Mouse (Mus musculus) embryonic facial prominence, embryonic 13.5 days (tissue): Measurements from ENCODE around the gene Plppr1. TPM values are rescaled to one million over a fixed set of nuclear protein-coding genes. Genes with fewer than 3 reads are reported as not detected.

Source experiments
- ATAC-seq: fragments of 200-750 bp; cut with Nextera tagmentation; 2 replicates; pipeline ENCODE4 v1.8.0; 2017; ENCODE audit warnings: low read depth; ENCODE audit not compliant: insufficient number of reproducible peaks, insufficient read depth, low FRiP score, low TSS enrichment
- H3K27ac ChIP-seq: fragments of 300-500 bp; sonication (generic); 2 replicates; pipeline ENCODE4 v1.5.1; 2015; ENCODE audit warnings: moderate library complexity, mild to moderate bottlenecking, inconsistent platforms
- H3K27me3 ChIP-seq: fragments of 300-500 bp; sonication (generic); 2 replicates; pipeline ENCODE4 v1.6.1; 2015; ENCODE audit warnings: mild to moderate bottlenecking, inconsistent platforms
- H3K36me3 ChIP-seq: fragments of 300-500 bp; sonication (generic); 2 replicates; pipeline ENCODE4 v1.6.1; 2015; ENCODE audit warnings: mild to moderate bottlenecking, inconsistent platforms
- H3K4me1 ChIP-seq: fragments of 300-500 bp; sonication (generic); 2 replicates; pipeline ENCODE4 v1.6.1; 2015; ENCODE audit warnings: inconsistent platforms
- H3K4me2 ChIP-seq: fragments of 300-500 bp; sonication (generic); 2 replicates; pipeline ENCODE4 v1.6.1; 2015; ENCODE audit warnings: moderate library complexity, mild to moderate bottlenecking, inconsistent platforms
- H3K4me3 ChIP-seq: fragments of 300-500 bp; sonication (generic); 2 replicates; pipeline ENCODE4 v1.5.1; 2015; ENCODE audit warnings: mild to moderate bottlenecking, inconsistent platforms
- H3K9ac ChIP-seq: fragments of 300-500 bp; sonication (generic); 2 replicates; pipeline ENCODE4 v1.6.1; 2015; ENCODE audit warnings: mild to moderate bottlenecking, inconsistent platforms
- H3K9me3 ChIP-seq: fragments of 300-500 bp; sonication (generic); 2 replicates; pipeline ENCODE4 v1.6.1; 2016; ENCODE audit warnings: inconsistent platforms
- WGBS: fragments of 180-500 bp; shearing (Covaris S2); methylation state at CpG from one replicate; pipeline ENCODE4 v1.1.7; 2015; ENCODE audit warnings: mixed read lengths; 5-methylcytosine and 5-hydroxymethylcytosine counted together
- polyA plus RNA-seq: library from polyadenylated mRNA; unstranded; fragments of >200 nt; fragmentation: Nextera tagmentation; extraction: Ambion mirVana; gene quantifications from 2 replicates; pipeline ENCODE4 v1.2.1, GENCODE M21; 2015

Plppr1 gene
- polyA plus RNA-seq, 1 experiment from 2014 or later = 8.4 TPM

GRCm38 (mm10) chr4:49075881-49076280 is 16.8 kb downstream of the Plppr1 start:
- Histone ChIP-seq H3K27ac (no peak overlapping the region), H3K27me3 (no peaks in the 10 kb centered on the region), H3K4me1 (no peaks in the 10 kb centered on the region), H3K9me3 (no peaks in the 10 kb centered on the region), H3K9ac (no peak overlapping the region), H3K4me2 (no peak overlapping the region), H3K36me3 (no peaks in the 10 kb centered on the region), H3K4me3 (no peak overlapping the region)
- 94% methylated on average over 2 of the region's 2 CpGs for WGBS
- no peak for ATAC-seq

- Histone ChIP-seq H3K9me3 (no peaks in the 10 kb centered on the region), H3K27me3 (no peaks in the 10 kb centered on the region), H3K4me2 (no peak overlapping the region), H3K4me1 (no peaks in the 10 kb centered on the region), H3K9ac (no peak overlapping the region), H3K27ac (no peak overlapping the region), H3K4me3 (no peak overlapping the region), H3K36me3 (no peaks in the 10 kb centered on the region)
- no peak for ATAC-seq
- WGBS = 31% methylated on average over 1 of the region's 1 CpGs
These were observed 20.3 kb downstream of the Plppr1 start for GRCm38 (mm10) chr4:49079399-49079798.

- 59% methylated on average over 3 of the region's 3 CpGs for WGBS
- no peaks in the 10 kb centered on the region for H3K27me3 ChIP-seq
These were observed 29.1 kb downstream of the Plppr1 start for GRCm38 (mm10) chr4:49088205-49088604.

GRCm38 (mm10) chr4:49090461-49090860 is 31.4 kb downstream of the Plppr1 start:
- no peak overlapping the region for H3K4me3 ChIP-seq
- 97% methylated on average over 1 of the region's 1 CpGs for WGBS
- no peaks in the 10 kb centered on the region for H3K4me1 ChIP-seq
- H3K4me2 ChIP-seq = no peak overlapping the region
- no peak overlapping the region for H3K9ac ChIP-seq
- no peaks in the 10 kb centered on the region for H3K9me3 ChIP-seq
- no peak overlapping the region for H3K27ac ChIP-seq
- no peaks in the 10 kb centered on the region for H3K36me3 ChIP-seq
- ATAC-seq = no peak
- no peaks in the 10 kb centered on the region for H3K27me3 ChIP-seq

More at GRCm38 (mm10) chr4:49088205-49088604, 29.1 kb downstream of the Plppr1 start:
- no peaks in the 10 kb centered on the region for H3K4me1 ChIP-seq
- H3K36me3 ChIP-seq = no peaks in the 10 kb centered on the region
- H3K4me2 ChIP-seq = no peak overlapping the region
- H3K27ac ChIP-seq = no peak overlapping the region
- H3K4me3 ChIP-seq = no peak overlapping the region
- H3K9ac ChIP-seq = no peak overlapping the region
- no peaks in the 10 kb centered on the region for H3K9me3 ChIP-seq
- ATAC-seq = no peak

- no peak overlapping the region for H3K4me2 ChIP-seq
- H3K4me3 ChIP-seq = no peak overlapping the region
- ATAC-seq = no peak
- H3K36me3 ChIP-seq = no peaks in the 10 kb centered on the region
- no peaks in the 10 kb centered on the region for H3K4me1 ChIP-seq
- no peaks in the 10 kb centered on the region for H3K27me3 ChIP-seq
- 80% methylated on average over 2 of the region's 2 CpGs for WGBS
- no peak overlapping the region for H3K9ac ChIP-seq
- no peaks in the 10 kb centered on the region for H3K9me3 ChIP-seq
- H3K27ac ChIP-seq = no peak overlapping the region
These were observed 40.4 kb downstream of the Plppr1 start for GRCm38 (mm10) chr4:49099448-49099847.

- H3K27me3 ChIP-seq = no peaks in the 10 kb centered on the region
- H3K9ac ChIP-seq = no peak overlapping the region
- H3K4me2 ChIP-seq = no peak overlapping the region
- H3K9me3 ChIP-seq = no peaks in the 10 kb centered on the region
- H3K27ac ChIP-seq = no peak overlapping the region
- no peak for ATAC-seq
- no peak overlapping the region for H3K4me3 ChIP-seq
- H3K4me1 ChIP-seq = no peaks in the 10 kb centered on the region
- WGBS = 64% methylated on average over 7 of the region's 7 CpGs
- H3K36me3 ChIP-seq = no peaks in the 10 kb centered on the region
These were observed 43.1 kb downstream of the Plppr1 start for GRCm38 (mm10) chr4:49101934-49102768.

- Histone ChIP-seq H3K9me3 (no peaks in the 10 kb centered on the region), H3K9ac (no peak overlapping the region), H3K4me1 (no peaks in the 10 kb centered on the region), H3K36me3 (no peaks in the 10 kb centered on the region), H3K4me2 (no peak overlapping the region), H3K4me3 (no peak overlapping the region), H3K27ac (no peak overlapping the region), H3K27me3 (no peaks in the 10 kb centered on the region)
- 91% methylated on average over 4 of the region's 4 CpGs for WGBS
- no peak for ATAC-seq
These were observed 43.7 kb downstream of the Plppr1 start for GRCm38 (mm10) chr4:49102769-49103193.

GRCm38 (mm10) chr4:49104860-49105259 is 45.8 kb downstream of the Plppr1 start:
- ATAC-seq = no peak
- Histone ChIP-seq H3K27me3 (no peaks in the 10 kb centered on the region), H3K9ac (no peak overlapping the region), H3K4me2 (no peak overlapping the region), H3K36me3 (no peaks in the 10 kb centered on the region), H3K4me3 (no peak overlapping the region), H3K9me3 (no peaks in the 10 kb centered on the region), H3K27ac (no peak overlapping the region), H3K4me1 (no peaks in the 10 kb centered on the region)
- 86% methylated on average over 8 of the region's 8 CpGs for WGBS

- 74% methylated on average over 4 of the region's 4 CpGs for WGBS
These were observed 48.8 kb downstream of the Plppr1 start for GRCm38 (mm10) chr4:49107895-49108294.

GRCm38 (mm10) chr4:49108371-49108770 is 49.3 kb downstream of the Plppr1 start:
- WGBS = 55% methylated on average over 8 of the region's 8 CpGs
- H3K4me3 ChIP-seq = no peak overlapping the region
- H3K9ac ChIP-seq = no peak overlapping the region
- H3K4me2 ChIP-seq = no peak overlapping the region
- H3K27ac ChIP-seq = no peak overlapping the region
- no peaks in the 10 kb centered on the region for H3K27me3 ChIP-seq
- no peak for ATAC-seq
- no peaks in the 10 kb centered on the region for H3K36me3 ChIP-seq
- H3K4me1 ChIP-seq = no peaks in the 10 kb centered on the region
- H3K9me3 ChIP-seq = no peaks in the 10 kb centered on the region

More at GRCm38 (mm10) chr4:49107895-49108294, 48.8 kb downstream of the Plppr1 start:
- Histone ChIP-seq H3K27me3 (no peaks in the 10 kb centered on the region), H3K9me3 (no peaks in the 10 kb centered on the region), H3K27ac (no peak overlapping the region), H3K36me3 (no peaks in the 10 kb centered on the region), H3K4me1 (no peaks in the 10 kb centered on the region), H3K9ac (no peak overlapping the region), H3K4me2 (no peak overlapping the region), H3K4me3 (no peak overlapping the region)
- ATAC-seq = no peak

- H3K36me3 ChIP-seq = no peaks in the 10 kb centered on the region
These were observed 50.9 kb downstream of the Plppr1 start for GRCm38 (mm10) chr4:49109989-49110388.

GRCm38 (mm10) chr4:49118842-49119241 is 59.8 kb downstream of the Plppr1 start:
- Histone ChIP-seq H3K4me2 (no peak overlapping the region), H3K27ac (no peak overlapping the region), H3K4me3 (no peak overlapping the region), H3K9ac (no peak overlapping the region), H3K4me1 (no peaks in the 10 kb centered on the region), H3K27me3 (no peaks in the 10 kb centered on the region), H3K36me3 (no peaks in the 10 kb centered on the region), H3K9me3 (no peaks in the 10 kb centered on the region)
- no peak for ATAC-seq
- WGBS = 80% methylated on average over 2 of the region's 2 CpGs

More at GRCm38 (mm10) chr4:49109989-49110388, 50.9 kb downstream of the Plppr1 start:
- H3K9me3 ChIP-seq = no peaks in the 10 kb centered on the region
- no peak overlapping the region for H3K9ac ChIP-seq
- no peak overlapping the region for H3K4me2 ChIP-seq
- no peak overlapping the region for H3K27ac ChIP-seq
- no peak for ATAC-seq
- 29% methylated on average over 5 of the region's 5 CpGs for WGBS
- H3K27me3 ChIP-seq = no peaks in the 10 kb centered on the region
- H3K4me3 ChIP-seq = no peak overlapping the region
- no peaks in the 10 kb centered on the region for H3K4me1 ChIP-seq
